Mouse (Mus musculus): ENCODE results near the gene Olfr1471. TPM values are rescaled to one million over a fixed set of nuclear protein-coding genes. Genes with fewer than 3 reads are reported as not detected.
"Not testable (repeated sequence)": the region's sequence is repeated elsewhere in the genome, so short reads cannot be mapped to it uniquely, and the experiment has no call there.

The Olfr1471 gene
- not detected in 2 replicates for polyA plus RNA-seq (2015; fragmentation: Nextera tagmentation; extraction: Ambion mirVana)

GRCm38 (mm10) chr19:13443109-13443508 lies at the start of gene Olfr1471:
Gene Olfr1471, plus strand, starts transcription at chr19:13443409.
- not testable (repeated sequence) for H3K27ac ChIP-seq; H3K4me1 ChIP-seq; H3K4me3 ChIP-seq; H3K4me2 ChIP-seq (replicated peaks); ATAC-seq (ENCODE audit: low FRiP score, low read depth); H3K36me3 ChIP-seq; H3K27me3 ChIP-seq; H3K9me3 ChIP-seq; H3K9ac ChIP-seq
- 71% methylated on average over 2 of the region's 2 CpGs for WGBS

- H3K9ac ChIP-seq = no peak within 1 kb of the TSS
- no peak within 1 kb of the TSS for H3K4me2 ChIP-seq (replicated peaks)
- H3K27ac ChIP-seq = no peak within 1 kb of the TSS
- ATAC-seq (ENCODE audit: low FRiP score, low read depth) = no peak
- H3K4me3 ChIP-seq = no peak within 1 kb of the TSS
- H3K9me3 ChIP-seq = peaks cover 5% of the 10 kb centered on the region; the same call in 1 of the 2 replicates
- WGBS = 70% methylated on average over 2 of the region's 2 CpGs
- no peaks in the 10 kb centered on the region for H3K4me1 ChIP-seq
- no peaks in the 10 kb centered on the region for H3K27me3 ChIP-seq
- H3K36me3 ChIP-seq = no peaks in the 10 kb centered on the region
These were observed 35.7 kb upstream of the Olfr1471 start, which contains the start of gene Olfr1469 for GRCm38 (mm10) chr19:13407549-13407948. Gene Olfr1469, plus strand, starts transcription at chr19:13407849.

- no peaks in the 10 kb centered on the region for H3K4me1 ChIP-seq
- no peak within 1 kb of the TSS for H3K27ac ChIP-seq
- H3K36me3 ChIP-seq = no peaks in the 10 kb centered on the region
- ATAC-seq (ENCODE audit: low FRiP score, low read depth) = no peak
- no peaks in the 10 kb centered on the region for H3K27me3 ChIP-seq
- H3K9me3 ChIP-seq = peaks cover 8% of the 10 kb centered on the region; the same call in 1 of the 2 replicates
- H3K9ac ChIP-seq = no peak within 1 kb of the TSS
- H3K4me3 ChIP-seq = no peak within 1 kb of the TSS
- H3K4me2 ChIP-seq (replicated peaks) = no peak within 1 kb of the TSS
- WGBS = 71% methylated on average over 1 of the region's 1 CpGs
These were observed 12.8 kb downstream of the Olfr1471 start, which contains the start of gene Olfr1472 for GRCm38 (mm10) chr19:13455986-13456385. Gene Olfr1472, minus strand, starts transcription at chr19:13456086.

- not testable (repeated sequence) for ATAC-seq (ENCODE audit: low FRiP score, low read depth); H3K4me1 ChIP-seq; H3K27me3 ChIP-seq; H3K9me3 ChIP-seq; H3K36me3 ChIP-seq; H3K27ac ChIP-seq; H3K9ac ChIP-seq; H3K4me2 ChIP-seq (replicated peaks); H3K4me3 ChIP-seq
- WGBS = 73% methylated on average over 4 of the region's 4 CpGs
These were observed 26.1 kb downstream of the Olfr1471 start, which contains the start of gene Olfr1474 for GRCm38 (mm10) chr19:13469265-13469664. Gene Olfr1474, plus strand, starts transcription at chr19:13469565.

GRCm38 (mm10) chr19:13480096-13480495 lies 36.9 kb downstream of the Olfr1471 start, which contains the start of gene Olfr1475:
Gene Olfr1475, minus strand, starts transcription at chr19:13480196.
- Histone ChIP-seq H3K4me3 (no peak within 1 kb of the TSS), H3K9ac (no peak within 1 kb of the TSS), H3K4me2 (replicated peaks) (no peak within 1 kb of the TSS), H3K9me3 (no peaks in the 10 kb centered on the region), H3K27ac (no peak within 1 kb of the TSS), H3K36me3 (no peaks in the 10 kb centered on the region), H3K4me1 (no peaks in the 10 kb centered on the region), H3K27me3 (no peaks in the 10 kb centered on the region)
- no peak for ATAC-seq (ENCODE audit: low FRiP score, low read depth)

- H3K9ac ChIP-seq = no peak within 1 kb of the TSS
- no peaks in the 10 kb centered on the region for H3K4me1 ChIP-seq
- H3K4me2 ChIP-seq (replicated peaks) = no peak within 1 kb of the TSS
- H3K4me3 ChIP-seq = no peak within 1 kb of the TSS
- WGBS = 74% methylated on average over 3 of the region's 3 CpGs
- H3K27me3 ChIP-seq = no peaks in the 10 kb centered on the region
- 0 out of 2 replicates have a peak, but pooled peaks cover 6% of the 10 kb centered on the region for H3K9me3 ChIP-seq
- no peak within 1 kb of the TSS for H3K27ac ChIP-seq
- no peak for ATAC-seq (ENCODE audit: low FRiP score, low read depth)
- no peaks in the 10 kb centered on the region for H3K36me3 ChIP-seq
These were observed 57.0 kb downstream of the Olfr1471 start, which contains the start of gene Olfr1477 for GRCm38 (mm10) chr19:13500246-13500645. Gene Olfr1477, plus strand, starts transcription at chr19:13500546.

Other genes with a start within 250 kb of the Olfr1471 start
- not detected in 2 replicates for gene Olfr1463, start 212.1 kb upstream of the Olfr1471 start, polyA plus RNA-seq (2015; fragmentation: Nextera tagmentation; extraction: Ambion mirVana)
- gene Olfr1465, start 127.9 kb upstream of the Olfr1471 start, polyA plus RNA-seq (2015; fragmentation: Nextera tagmentation; extraction: Ambion mirVana) = not detected in 2 replicates
- gene Olfr1466, start 104.5 kb upstream of the Olfr1471 start, polyA plus RNA-seq (2015; fragmentation: Nextera tagmentation; extraction: Ambion mirVana) = not detected in 2 replicates
- not detected in 2 replicates for gene Olfr1467, start 81.2 kb upstream of the Olfr1471 start, polyA plus RNA-seq (2015; fragmentation: Nextera tagmentation; extraction: Ambion mirVana)
- not detected in 2 replicates for gene Olfr1469, start 35.6 kb upstream of the Olfr1471 start, polyA plus RNA-seq (2015; fragmentation: Nextera tagmentation; extraction: Ambion mirVana)
- gene Olfr1472, start 12.7 kb downstream of the Olfr1471 start, polyA plus RNA-seq (2015; fragmentation: Nextera tagmentation; extraction: Ambion mirVana) = not detected in 2 replicates
- gene Olfr1474, start 26.2 kb downstream of the Olfr1471 start, polyA plus RNA-seq (2015; fragmentation: Nextera tagmentation; extraction: Ambion mirVana) = not detected in 2 replicates
- gene Olfr1475, start 36.8 kb downstream of the Olfr1471 start, polyA plus RNA-seq (2015; fragmentation: Nextera tagmentation; extraction: Ambion mirVana) = not detected in 2 replicates
- gene Olfr1477, start 57.1 kb downstream of the Olfr1471 start, polyA plus RNA-seq (2015; fragmentation: Nextera tagmentation; extraction: Ambion mirVana) = not detected in 2 replicates
- not detected in 2 replicates for gene Olfr1480, start 84.5 kb downstream of the Olfr1471 start, polyA plus RNA-seq (2015; fragmentation: Nextera tagmentation; extraction: Ambion mirVana)
- gene Olfr1484, start 140.1 kb downstream of the Olfr1471 start, polyA plus RNA-seq (2015; fragmentation: Nextera tagmentation; extraction: Ambion mirVana) = not detected in 2 replicates
- not detected in 2 replicates for gene Olfr1487, start 174.0 kb downstream of the Olfr1471 start, polyA plus RNA-seq (2015; fragmentation: Nextera tagmentation; extraction: Ambion mirVana)
- gene Olfr1489, start 188.2 kb downstream of the Olfr1471 start, polyA plus RNA-seq (2015; fragmentation: Nextera tagmentation; extraction: Ambion mirVana) = not detected in 2 replicates
- not detected in 2 replicates for gene Olfr1490, start 207.7 kb downstream of the Olfr1471 start, polyA plus RNA-seq (2015; fragmentation: Nextera tagmentation; extraction: Ambion mirVana)

All from limb, embryonic 13.5 days (tissue).